Mouse (Mus musculus) inflammation-experienced regulatory T-cells, adult 6 months (primary cell): ENCODE data around the gene Dlk2. TPM values are rescaled to one million over a fixed set of nuclear protein-coding genes. Genes with fewer than 3 reads are reported as not detected.

Source experiments
- ATAC-seq: one replicate; pipeline ENCODE4 v1.8.0; 2017
- polyA plus RNA-seq, 3 experiments: library from polyadenylated mRNA; unstranded; fragments of 100-300 nt; shearing (Covaris generic); gene quantifications; one replicate each; pipeline ENCODE4 v1.2.1; 2017

The Dlk2 gene
- polyA plus RNA-seq, 3 experiments from 2014 or later: not detected

DNA sequence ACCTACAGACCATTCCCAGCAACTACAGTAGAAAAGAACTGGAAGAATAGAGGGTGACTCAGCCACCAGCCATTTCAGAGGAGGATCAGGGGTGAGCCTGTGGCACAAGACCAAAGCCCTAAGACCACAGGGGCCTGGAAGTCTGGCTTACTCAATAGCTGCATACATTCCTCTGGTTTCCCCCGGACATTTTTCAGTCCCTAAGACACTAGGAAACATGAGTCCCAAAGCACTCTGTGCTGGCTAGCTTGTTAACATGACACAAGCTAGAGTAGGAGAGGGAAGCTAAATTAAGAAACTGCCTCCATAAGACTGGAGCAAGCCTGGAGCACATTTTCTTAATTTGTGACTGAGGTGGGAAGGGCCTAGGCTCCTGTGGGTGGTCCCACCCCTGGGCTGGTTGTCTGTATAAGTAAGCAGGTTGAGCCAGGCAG, 23.4 kb upstream of the Dlk2 start:
- ATAC-seq: no peak

DNA sequence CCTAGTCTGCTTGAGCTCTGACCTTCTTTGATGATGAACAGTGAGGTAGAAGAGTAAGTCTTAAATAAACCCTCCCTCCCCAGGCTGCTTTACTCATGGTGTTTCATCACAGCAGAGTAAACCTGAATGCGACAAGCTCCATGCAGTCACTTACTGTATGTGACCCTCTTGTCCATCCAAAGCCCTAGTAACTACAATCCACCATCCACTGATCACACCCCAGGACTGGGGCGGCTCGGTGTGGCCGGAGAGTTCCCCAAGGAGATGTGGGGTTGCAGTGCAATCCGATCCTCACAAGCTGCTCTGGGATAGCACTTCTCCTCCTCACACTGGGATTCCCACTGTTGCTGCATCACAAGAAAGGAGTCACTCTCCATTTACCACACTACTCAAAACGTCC, 22.8 kb upstream of the Dlk2 start:
- ATAC-seq: no peak

DNA sequence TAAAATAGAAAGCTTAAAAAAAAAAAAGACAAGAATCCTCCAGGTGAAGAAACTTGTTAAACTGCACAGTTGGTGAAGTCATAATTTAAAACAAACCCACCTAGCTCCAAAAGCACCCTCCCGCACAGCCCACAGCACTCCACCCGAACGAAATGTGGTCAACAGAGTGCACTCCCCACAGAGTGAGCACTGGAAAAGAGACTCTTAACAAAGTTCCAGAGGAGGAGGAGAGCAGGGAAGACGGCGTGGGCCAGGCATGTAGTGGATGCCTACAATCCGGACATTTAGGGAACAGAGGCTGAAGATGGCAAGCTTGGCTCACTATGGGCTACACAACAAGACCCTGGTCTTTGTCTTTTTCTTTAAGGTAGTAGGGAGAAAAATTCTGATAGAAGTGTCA, 22.2 kb upstream of the Dlk2 start:
- no peak for ATAC-seq

DNA sequence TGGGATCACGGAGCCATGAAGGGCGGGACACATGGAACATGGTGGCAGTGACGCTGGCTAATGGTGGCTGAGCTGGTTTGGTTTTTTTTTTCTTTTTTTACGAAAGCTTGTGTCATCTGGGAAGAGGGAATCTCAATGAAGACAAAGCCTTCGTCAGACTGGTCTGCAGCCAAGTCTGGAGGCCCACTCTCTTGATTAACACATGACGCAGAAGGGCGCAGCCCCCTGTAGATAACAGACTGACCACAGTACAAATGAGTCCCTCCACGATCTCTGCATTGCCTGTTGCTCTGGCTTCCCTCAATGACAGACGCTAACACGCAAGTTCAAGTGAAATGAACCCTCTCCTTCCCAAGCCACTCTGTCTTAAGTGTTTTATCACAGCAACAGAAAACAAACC, 21.7 kb upstream of the Dlk2 start:
- ATAC-seq: no peak

DNA sequence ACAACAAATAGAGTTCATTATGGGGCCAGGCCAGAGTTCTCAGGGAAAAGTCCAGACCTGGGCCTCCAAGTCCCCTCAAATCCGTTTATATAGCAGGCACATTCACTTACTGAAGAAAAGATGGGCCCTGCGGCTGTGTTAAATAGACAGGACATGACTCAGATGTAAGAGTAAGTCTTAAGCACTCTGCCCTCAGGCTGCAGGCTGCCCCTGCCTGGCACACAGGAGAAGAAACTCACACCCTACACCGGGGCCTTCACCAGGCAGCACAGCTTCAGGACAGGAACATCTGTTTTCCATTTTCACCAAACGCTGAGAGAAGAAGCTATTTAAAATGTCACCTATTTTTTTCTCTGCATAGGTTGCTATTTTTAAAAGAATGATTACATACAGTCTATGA, 19.6 kb upstream of the Dlk2 start:
- no peak for ATAC-seq

DNA sequence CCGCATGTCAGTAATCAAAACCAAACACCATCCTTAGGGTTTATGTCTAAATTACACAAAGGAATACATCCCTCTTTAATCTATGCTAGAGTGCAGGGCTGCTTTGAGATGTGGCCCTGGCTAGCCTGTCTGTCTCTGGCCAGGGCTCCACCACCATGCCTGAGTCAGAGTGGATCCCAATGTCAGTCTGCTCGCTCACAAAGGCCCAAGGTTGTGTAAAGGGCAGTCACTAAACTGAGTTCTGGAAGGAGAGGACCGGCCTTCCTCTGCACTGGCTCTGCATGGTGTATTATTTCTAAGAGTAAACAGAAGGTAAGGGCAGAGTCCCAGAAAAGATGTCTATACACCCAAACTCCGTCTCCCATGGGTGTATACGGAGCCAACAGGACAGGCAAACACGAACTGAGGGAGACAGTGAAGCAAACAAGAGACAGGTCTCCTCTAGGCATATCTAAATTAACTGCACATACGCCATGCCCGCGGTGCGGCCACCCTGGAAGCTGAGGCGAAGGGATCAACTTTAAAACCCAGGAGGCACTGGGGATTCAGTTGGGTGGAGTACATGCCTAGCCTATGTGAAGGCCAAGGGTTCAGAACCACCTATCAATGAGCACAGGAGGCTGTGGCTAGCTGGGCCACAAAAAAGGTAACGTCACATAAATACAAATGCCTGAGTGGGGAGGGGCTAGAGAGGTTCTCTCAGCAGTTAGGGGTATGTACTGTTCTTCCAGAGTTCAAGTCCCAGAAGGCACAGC, 19.0 kb upstream of the Dlk2 start:
- no peak for ATAC-seq

DNA sequence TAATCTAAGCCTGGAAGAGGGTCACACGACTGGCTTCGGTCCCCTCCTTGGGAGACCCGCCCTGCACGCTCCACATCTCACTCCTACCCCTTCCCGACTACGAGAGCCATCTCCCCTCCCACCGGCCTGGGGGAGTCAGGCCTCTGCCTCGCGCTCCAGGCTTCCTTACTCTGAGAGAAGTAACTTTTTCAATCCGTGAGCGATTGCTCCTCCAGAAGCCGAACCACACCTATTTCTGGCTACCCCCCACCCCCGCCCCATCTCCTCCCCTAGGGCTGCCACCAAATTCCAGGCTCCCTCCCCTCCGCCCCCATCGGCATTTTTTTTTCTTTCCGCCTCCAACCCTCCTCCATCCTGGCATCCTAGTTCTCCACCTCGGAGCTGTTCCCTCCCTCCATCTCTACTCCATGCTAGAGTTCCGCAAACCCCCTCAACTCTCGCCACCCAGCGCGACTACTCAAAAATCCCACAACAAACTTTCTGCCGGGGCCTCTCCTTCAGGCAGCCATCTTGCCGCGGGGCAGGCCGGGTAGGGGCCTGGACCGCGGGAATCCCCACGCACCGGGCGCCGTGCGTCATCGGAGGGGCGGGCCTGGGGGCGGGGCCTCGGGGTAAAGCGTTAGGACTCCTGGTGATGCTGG, 14.6 kb upstream of the Dlk2 start, which contains the start of gene Tjap1:
Gene Tjap1, minus strand, starts transcription at position 544 of the 641 bp plus-strand sequence.
- ATAC-seq: peak; percentile 92

DNA sequence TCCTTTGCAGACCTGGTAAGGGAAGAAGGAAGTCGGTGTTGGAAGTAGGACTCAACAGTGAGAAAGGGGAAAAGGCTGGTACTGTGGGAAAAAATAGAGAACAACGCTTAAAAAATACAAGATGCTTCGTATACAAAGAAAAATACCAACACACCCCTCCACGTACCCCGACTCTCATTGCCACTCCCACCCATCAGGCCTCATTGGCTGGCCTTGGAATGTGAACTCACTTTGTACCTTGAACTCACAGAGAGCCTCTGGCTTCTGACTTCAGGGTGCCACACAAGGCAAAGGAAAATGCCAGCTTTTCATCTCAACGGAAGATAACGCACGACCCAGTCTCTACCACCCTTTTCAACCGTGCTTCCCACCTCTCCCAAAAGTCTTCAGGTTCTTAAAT, 14.1 kb upstream of the Dlk2 start:
- ATAC-seq: peak; percentile 24

DNA sequence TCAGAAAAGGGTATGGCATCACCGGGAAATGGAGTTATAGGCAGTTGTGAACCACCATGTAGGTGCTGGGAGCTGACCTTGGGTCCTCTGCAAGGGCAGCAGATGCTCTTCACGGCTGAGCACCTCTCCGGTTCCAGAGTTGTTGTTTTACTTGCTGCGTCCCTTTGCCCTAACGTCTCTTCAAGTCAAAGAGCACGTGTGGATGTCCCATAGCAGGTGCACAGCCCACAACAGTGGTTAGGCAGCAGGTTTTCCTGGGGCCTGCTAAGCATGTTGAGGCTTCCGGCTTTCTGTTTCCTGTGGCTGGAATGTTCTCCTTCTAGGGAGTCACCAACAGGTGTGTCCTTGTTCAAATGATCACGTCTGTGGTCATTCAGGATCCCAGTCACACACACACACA, 13.3 kb upstream of the Dlk2 start:
- ATAC-seq: no peak

DNA sequence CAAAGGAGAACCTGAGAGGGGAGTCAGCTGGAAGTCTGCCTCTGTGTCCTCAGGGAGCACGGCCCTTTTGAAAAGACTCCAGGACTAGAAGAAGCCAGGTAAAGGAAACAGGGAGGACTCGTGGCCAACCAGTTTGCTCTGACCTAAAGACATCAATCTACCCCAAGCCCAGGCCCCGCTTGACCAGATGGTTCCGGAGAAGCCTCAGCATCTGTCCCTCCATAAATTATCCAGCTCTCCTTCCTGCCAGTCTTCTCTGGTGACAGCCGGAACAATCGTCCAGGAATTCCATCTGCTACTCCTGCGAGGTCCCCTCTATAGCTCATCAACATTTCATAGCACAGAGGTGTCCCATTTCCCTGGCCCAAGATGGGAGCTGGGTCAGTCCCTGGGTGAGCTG, 12.6 kb upstream of the Dlk2 start:
- ATAC-seq: no peak

DNA sequence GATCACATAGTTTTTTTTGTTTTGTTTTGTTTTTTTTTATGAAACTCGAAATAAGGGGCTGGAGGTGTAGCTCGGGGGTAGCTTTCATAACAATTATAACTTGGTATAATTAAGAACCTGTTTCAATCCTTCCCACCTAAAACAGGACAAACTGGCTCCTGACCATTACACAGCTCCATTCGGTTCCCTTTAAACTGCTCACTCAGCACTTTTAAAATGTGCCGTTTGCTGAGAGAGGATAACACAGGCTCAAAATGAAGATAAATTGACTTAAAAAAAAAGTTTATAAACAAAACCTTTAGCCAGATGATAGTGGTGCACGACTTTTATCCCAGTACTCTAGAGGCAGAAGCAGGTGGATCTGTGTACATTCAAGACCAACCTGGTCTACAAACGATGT, 11.8 kb upstream of the Dlk2 start:
- no peak for ATAC-seq

DNA sequence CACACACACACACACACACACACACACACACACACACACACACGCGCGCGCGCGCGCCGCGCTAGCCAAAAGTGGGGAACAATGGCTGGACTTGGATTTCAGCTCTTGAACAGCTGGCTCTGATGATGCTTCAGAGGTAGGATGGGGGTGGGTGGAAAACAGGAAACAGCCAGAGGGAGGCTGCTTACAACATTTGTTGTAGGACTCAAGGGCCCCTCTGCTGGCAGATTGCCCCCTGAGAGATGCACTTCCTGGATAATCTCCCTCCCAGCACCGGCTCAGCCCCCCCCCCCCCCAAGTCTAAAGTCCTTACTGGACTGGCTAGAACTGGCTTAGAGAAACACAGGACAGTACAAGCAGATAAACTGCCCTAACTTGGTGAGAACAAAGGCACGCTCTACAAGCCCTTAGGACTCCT, 9.5 kb upstream of the Dlk2 start:
- no peak for ATAC-seq

DNA sequence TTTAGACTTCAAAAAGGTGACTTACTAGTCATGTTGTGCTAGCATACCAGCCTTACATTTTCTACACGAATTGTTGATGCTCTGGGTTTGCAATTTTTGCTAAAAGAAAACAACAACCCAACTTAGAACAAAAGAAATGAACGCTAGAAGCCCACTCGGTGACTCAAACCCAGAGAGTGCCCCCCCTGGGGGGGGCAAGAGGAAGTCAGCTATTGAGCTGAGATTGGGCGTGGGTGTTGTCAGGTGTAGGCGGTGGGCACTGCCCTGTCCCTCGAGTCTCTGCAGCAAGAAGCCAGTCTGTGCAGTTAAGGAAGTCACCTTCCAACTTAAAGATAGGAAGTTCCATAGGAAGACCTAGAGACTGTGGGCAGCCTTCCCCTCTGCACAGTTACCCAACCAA, 620 bp upstream of the Dlk2 start:
- ATAC-seq: no peak

DNA sequence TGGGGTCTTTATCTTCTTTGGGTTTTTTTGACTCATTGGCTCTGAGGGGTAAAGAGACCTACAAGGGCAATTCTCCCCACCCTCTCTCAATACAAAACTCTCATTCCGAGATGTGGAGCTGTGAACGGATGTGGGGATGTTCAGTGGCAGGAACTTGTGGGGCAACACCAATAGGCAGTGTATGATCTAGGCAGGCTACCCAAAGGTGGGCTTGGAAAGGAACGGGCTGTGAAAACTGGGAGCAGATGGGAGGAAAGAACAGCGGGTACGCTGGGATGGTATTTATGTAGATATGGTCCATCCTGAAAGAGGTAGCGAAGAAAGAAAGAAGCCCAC, 225 bp upstream of the Dlk2 start:
- peak; percentile 15 for ATAC-seq

DNA sequence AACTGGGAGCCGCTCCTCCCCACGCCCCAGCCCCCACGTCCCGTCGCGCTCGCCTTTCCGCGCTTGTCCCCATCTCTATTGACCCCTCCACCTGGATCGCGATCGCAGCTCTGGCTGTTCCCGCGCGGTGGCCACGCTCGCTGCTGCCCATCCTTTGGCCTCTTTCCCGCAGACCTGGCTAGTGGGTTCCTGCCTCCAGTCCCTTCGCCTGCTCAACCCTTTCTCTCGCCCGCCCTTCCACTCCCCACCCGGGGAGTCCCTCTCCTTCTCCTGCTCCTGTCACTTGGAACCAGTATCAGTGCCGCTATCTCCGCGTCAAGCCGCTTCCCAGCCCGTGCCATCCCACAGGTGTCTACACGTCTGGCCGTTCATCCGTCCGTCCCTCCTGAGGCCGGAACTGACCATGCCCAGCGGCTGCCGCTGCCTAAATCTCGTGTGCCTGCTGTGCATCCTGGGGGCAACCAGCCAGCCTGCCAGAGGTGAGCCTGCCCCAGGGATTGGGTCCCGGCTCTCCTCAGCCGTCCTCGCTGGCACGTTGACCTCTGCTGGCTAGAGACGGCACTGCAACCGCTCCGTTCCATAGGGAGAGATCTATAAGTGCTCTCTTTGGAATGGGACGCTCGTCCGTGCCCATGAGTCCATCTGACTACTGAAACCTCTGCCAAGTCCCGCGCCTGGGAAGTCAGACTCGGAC, 1.1 kb downstream of the Dlk2 start:
- peak; percentile 90 for ATAC-seq

DNA sequence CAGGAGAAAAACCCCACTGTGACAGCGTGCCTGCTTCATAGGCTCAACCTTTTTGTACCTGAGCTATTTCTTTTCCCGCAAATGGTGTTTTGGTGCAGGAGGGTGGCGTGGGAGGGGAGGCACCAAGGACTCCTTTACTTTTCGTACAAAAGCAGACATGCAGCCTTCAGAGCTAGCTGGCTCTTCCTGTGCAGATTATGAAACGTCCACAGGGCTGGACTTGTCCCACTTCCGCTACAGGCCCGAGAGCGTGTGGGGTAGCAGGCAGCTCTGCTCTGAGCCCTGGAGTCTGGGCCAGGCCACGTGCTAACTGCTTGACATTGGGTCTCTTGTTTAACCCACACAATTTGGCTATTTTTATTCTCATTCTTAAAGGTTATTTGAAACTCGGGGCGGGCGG, 4.7 kb downstream of the Dlk2 start:
- ATAC-seq: no peak

DNA sequence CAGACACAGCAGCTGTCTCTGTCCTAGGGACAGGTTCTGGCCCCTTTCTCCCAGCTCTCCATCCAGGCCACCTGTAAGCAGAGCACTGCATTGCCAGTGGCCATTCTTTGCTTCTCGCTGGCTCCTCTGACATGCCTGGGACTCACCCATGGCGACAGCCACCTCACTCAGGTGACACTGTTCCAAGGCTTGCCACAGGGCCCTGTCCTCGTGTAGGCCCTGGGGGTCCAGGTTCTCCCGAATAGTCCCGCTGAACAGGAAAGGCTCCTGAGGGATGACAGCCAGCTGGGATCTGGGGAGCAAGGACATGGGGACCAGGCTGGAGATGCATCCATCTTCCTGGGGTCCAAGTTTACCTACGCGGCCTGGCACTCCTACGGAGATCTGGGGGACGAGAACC, 7.0 kb downstream of the Dlk2 start:
- ATAC-seq: no peak

DNA sequence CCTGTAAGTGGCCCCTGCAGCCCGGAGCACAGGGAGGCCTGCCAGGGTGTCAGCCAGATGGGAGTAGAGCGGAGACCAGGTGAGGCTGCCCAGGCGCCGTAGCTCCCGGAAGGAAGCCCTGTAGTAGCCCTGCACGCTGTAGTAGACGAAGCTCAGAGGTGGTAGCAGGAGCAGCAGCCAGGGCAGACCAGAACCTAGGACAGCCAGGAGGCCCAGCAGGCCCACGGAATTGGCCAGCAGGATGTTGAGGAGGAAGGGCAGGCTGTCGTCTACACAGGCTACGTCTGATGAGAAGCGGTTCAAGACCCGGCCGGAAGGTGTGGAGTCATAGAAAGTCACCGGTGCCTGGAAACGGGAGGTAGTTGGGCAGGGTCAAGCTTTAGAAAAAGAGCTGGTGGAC, 9.7 kb downstream of the Dlk2 start:
- ATAC-seq: no peak

DNA sequence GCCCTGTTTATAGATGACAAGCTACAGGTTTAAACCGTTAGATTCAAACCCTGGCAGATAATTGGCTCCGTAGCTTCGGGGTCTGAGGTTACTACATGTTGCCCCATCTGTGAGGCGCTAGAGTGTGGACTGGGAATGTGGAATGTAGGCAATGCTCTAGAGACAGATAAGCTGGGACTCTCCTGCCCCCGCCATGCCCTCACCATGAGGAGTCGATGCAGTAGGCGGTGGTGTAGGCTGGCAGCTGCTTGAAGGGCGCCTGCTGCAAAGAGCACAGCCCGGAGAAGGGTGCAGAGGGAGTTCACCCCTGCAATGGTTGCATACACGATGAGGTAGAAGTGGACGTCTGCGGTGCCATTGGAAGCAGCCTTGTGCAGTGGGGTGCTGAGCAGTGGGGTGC, 12.6 kb downstream of the Dlk2 start:
- ATAC-seq: no peak

DNA sequence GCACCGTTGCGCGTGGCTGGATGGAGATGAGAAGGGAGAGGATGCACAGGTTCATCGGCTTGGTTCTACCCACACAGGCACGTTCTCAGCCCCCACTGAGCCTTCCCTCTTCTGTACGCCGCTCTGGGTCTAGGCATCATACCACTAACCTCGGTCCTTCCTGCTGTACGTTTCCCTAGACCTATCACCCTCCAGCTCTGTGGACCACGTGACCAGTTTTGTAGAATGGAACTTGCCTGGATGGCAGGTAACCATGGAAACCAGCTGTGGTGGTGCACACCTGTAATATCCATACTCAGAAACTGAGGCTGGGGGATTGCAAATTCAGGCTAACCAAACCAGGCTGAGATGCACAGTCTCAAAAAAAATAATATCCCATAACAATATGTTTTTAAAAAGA, 13.3 kb downstream of the Dlk2 start:
- ATAC-seq: no peak

DNA sequence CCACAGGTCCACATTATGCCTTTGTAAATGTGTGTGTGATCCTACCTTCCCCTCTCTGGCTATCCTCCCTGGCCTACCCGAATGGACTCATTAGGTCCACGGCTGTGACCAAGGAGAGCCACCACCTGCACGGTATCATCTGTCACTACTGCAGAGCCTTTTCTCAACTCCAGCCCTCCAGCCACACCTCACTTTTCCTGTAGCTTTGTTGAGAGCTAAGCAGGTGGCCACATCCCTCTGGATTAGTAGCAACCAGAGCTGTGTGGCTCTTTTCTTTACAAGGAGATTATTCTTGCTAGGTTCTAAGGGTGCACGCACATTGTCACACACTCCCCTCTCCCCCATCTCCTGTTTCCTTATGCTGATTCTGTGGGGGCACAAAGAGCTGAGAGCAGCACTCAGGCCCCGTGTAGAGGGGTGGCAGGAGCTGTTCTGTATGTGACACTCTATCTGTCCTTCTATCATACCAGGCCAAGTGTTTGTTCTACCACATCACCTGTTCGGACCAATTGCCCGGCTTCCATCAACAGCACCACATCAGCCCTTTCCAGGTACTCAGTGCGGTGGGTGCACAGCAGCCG, 16.0 kb downstream of the Dlk2 start:
- no peak for ATAC-seq

DNA sequence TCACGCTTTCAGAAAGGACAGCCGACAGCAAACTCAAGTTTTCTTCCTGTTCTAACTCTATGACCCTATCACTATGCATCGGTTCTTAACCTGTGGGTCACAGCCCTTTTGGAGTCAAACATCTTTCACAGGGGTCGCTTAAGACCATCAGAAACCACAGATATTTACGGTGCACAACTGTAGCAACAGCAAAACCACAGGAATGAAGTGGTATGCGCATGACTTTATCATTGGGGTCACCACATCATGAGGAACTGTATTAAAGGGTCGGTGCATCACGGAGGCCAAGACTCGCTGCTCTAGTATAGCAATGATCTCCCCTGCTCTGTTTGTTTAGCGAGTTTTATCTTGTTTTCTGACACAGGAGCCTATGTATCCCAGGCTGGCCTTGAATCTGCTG, 18.6 kb downstream of the Dlk2 start:
- ATAC-seq: no peak

DNA sequence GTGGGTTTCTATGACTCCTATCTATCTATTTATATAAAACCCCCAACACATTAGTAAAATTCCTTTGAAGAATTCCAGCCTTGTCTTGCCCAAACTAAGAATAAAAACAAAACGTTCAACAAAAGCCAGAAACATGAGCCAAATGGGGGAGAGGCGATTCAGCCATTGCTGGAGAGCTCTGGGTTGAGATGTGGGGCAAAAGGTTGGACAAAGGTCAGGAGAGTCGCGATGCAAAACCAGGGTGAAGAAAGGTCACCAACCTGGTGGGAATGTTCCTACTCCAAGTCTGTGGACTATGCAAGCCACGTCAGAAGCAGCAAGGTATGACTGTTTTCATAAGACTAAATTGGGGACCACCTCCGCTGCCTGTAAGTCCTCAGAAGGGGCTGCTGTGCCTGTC, 23.3 kb downstream of the Dlk2 start:
- ATAC-seq: no peak
